Mouse (Mus musculus): Measurements from ENCODE around the gene Slc39a5. TPM values are rescaled to one million over a fixed set of nuclear protein-coding genes. Genes with fewer than 3 reads are reported as not detected.

The Slc39a5 gene
- polyA plus RNA-seq, 1 experiment from 2014 or later: 30.5 TPM

- 4% methylated on average over 36 of the region's 36 CpGs for whole genome bisulfite sequencing (ENCODE audit: insufficient replicate concordance)
- Histone ChIP-seq H3K27ac (peak overlapping the region; percentile 81), H3K9ac (peak overlapping the region; percentile 88), H3K9me3 (replicated peaks) (no peaks in the 10 kb centered on the region), H3K4me2 (peak overlapping the region; percentile 87), H3K4me3 (replicated peaks) (peak overlapping the region; percentile 84), H3K4me1 (replicated peaks) (peaks cover 57% of the 10 kb centered on the region), H3K27me3 (no peaks in the 10 kb centered on the region), H3K36me3 (peaks cover 26% of the 10 kb centered on the region)
- DNase-seq (peak; percentile 98), ATAC-seq (ENCODE audit: low read depth) (peak; percentile 86)
Observed at GRCm38 (mm10) chr10:128409692-128410559, 8.9 kb upstream of the Slc39a5 start.

GRCm38 (mm10) chr10:128408591-128409535 is 7.8 kb upstream of the Slc39a5 start:
- Histone ChIP-seq H3K27me3 (no peaks in the 10 kb centered on the region), H3K9me3 (replicated peaks) (no peaks in the 10 kb centered on the region), H3K36me3 (peaks cover 22% of the 10 kb centered on the region), H3K4me1 (replicated peaks) (peaks cover 47% of the 10 kb centered on the region), H3K9ac (peak overlapping the region; percentile 85), H3K4me3 (replicated peaks) (peak overlapping the region; percentile 84), H3K27ac (peak overlapping the region; percentile 81), H3K4me2 (peak overlapping the region; percentile 87)
- ATAC-seq (ENCODE audit: low read depth) (no peak), DNase-seq (no peak)
- WGBS (ENCODE audit: insufficient replicate concordance): 15% methylated on average over 35 of the region's 35 CpGs

DNA sequence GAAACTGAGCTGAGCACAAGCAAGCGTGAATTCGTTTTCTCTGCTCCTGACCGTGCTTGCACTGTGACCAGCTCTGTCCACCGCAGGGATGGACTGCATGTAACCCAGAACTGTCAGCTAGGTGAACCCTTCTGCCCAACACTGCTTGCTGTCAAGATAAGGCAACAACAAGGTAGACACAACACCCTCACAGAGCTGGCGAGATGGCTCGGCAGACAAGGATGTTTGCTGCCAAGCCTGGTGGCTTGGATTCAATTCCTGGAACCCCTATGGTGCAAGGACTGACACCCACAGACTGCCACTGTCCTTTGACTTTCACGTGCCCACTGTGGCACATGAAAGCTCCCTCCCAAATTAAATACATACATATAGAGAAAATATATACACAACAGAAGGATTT is 2.9 kb upstream of the Slc39a5 start:
- ATAC-seq (ENCODE audit: low read depth) (no peak), DNase-seq (no peak)
- Histone ChIP-seq H3K4me3 (replicated peaks) (no peak overlapping the region), H3K9me3 (replicated peaks) (no peaks in the 10 kb centered on the region), H3K4me1 (replicated peaks) (peaks cover 15% of the 10 kb centered on the region), H3K9ac (no peak overlapping the region), H3K27ac (no peak overlapping the region; the same call in 1 of the 2 replicates), H3K36me3 (peaks cover 28% of the 10 kb centered on the region), H3K4me2 (no peak overlapping the region), H3K27me3 (no peaks in the 10 kb centered on the region)
- 79% methylated on average over 7 of the region's 7 CpGs for whole genome bisulfite sequencing (ENCODE audit: insufficient replicate concordance)

DNA sequence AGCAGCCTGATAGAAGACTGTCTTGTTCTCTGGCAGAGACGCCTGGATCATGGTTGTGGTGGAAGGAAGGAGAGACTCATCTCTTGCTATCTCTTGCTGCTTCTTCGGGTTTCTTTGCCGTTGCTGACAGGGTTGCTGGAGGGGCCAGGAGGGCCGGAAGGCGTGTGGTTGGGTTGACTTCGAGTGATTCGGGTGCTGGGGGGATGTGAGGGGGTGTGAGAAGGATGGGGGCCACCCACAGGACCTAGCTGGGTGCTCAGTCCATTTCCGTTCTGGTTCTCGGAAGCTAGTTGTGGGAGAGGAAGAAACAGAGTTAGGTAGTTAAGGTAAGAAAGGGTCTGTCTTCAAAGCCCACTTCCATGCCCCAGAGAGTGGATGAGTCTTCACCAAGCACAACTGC is 609 bp upstream of the Slc39a5 start:
- no peak overlapping the region for H3K27ac ChIP-seq
- H3K9ac ChIP-seq: no peak overlapping the region
- no peaks in the 10 kb centered on the region for H3K9me3 ChIP-seq (replicated peaks)
- DNase-seq (no peak), ATAC-seq (ENCODE audit: low read depth) (no peak)
- no peaks in the 10 kb centered on the region for H3K27me3 ChIP-seq
- WGBS (ENCODE audit: insufficient replicate concordance): 57% methylated on average over 9 of the region's 9 CpGs
- H3K4me2 ChIP-seq: no peak overlapping the region
- H3K4me3 ChIP-seq (replicated peaks): no peak overlapping the region
- H3K36me3 ChIP-seq: peaks cover 25% of the 10 kb centered on the region
- peaks cover 9% of the 10 kb centered on the region for H3K4me1 ChIP-seq (replicated peaks)

DNA sequence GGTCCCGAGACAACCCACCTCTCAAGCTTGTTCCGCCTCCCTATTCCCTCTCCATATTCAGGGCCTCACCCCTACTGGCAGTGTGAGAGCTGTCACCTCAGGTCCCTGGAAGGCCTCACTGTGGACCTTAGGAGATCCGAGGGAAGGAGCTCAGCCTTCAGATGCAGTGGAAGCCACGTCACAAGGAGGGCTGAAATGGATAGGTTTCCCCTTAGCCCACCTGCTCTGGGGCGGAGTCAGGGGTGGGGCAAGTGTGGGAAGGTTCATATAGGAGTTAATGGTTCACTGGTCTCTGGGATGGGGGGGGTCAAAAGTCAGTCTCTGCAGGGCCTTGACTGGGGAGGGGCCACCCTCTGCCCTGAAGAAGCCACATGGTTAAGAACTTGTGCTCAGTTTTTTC is 691 bp downstream of the Slc39a5 start:
- no peak overlapping the region for H3K27ac ChIP-seq
- 0 out of 2 replicates have a peak, but pooled peaks cover 18% of the 10 kb centered on the region for H3K36me3 ChIP-seq
- peak overlapping the region; percentile 31 for H3K4me3 ChIP-seq (replicated peaks)
- no peaks in the 10 kb centered on the region for H3K27me3 ChIP-seq
- DNase-seq (no peak), ATAC-seq (ENCODE audit: low read depth) (peak; percentile 57)
- WGBS (ENCODE audit: insufficient replicate concordance): 56% methylated on average over 5 of the region's 5 CpGs
- H3K4me1 ChIP-seq (replicated peaks): peaks cover 22% of the 10 kb centered on the region
- no peaks in the 10 kb centered on the region for H3K9me3 ChIP-seq (replicated peaks)
- H3K9ac ChIP-seq: 0 out of 2 replicates have a peak overlapping the region, but pooled peaks have one; percentile 22
- H3K4me2 ChIP-seq: peak overlapping the region; percentile 53

DNA sequence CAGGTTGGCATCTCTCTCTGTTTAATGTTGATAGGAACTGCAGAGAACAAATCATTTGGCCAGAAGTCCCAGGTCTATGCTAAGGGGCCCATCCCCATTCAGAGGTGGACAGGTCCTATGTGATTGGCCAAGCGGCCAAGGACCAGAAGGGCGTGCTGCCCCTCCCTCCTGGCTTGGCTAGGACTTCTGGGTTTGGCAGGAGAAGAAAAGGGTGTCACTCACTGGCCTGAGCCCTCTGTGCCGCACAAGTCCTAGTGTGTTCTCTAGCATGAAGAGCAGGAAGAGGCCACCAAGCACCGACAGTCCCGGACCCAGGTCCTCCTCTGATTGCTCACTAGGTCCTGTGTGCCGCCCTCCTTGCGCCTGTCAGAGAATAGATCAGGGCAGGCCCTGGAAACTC is 3.6 kb downstream of the Slc39a5 start:
- no peaks in the 10 kb centered on the region for H3K27me3 ChIP-seq
- WGBS (ENCODE audit: insufficient replicate concordance): 63% methylated on average over 7 of the region's 7 CpGs
- peaks cover 36% of the 10 kb centered on the region for H3K36me3 ChIP-seq
- H3K4me3 ChIP-seq (replicated peaks): no peak overlapping the region
- ATAC-seq (ENCODE audit: low read depth) (no peak), DNase-seq (no peak)
- H3K9ac ChIP-seq: no peak overlapping the region
- no peak overlapping the region for H3K27ac ChIP-seq
- no peaks in the 10 kb centered on the region for H3K9me3 ChIP-seq (replicated peaks)
- peaks cover 36% of the 10 kb centered on the region for H3K4me1 ChIP-seq (replicated peaks)
- H3K4me2 ChIP-seq: no peak overlapping the region

DNA sequence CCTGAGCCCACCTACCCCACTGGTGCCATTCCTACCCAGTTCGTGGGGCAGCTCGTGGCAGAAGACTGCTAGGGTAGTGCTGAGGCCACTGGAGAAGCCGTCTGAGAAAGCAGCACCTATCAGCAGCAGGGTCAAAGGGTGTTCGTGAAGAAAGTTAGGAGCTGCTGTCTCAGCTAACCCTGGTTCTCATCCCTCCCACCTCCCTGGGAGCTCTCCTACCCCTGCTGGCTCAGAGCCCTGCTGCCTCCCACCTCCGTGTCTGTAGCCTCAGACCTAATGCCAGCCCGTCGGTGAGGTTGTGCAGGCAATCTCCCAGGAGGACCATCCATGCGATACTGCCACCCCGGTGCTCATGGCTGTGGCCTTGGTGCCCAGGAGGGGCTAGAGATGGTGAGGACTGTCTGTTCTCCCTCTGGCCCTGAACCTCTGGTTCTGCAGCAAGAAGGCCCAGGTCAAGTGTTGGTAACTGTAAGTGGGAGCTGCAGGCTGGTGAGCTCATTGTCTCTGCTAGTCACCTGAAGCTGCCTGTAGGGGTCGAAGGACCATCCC is 4.2 kb downstream of the Slc39a5 start:
- Histone ChIP-seq H3K4me1 (replicated peaks) (peaks cover 36% of the 10 kb centered on the region), H3K27ac (no peak overlapping the region), H3K9me3 (replicated peaks) (no peaks in the 10 kb centered on the region), H3K36me3 (peaks cover 42% of the 10 kb centered on the region), H3K9ac (no peak overlapping the region), H3K4me2 (no peak overlapping the region), H3K27me3 (no peaks in the 10 kb centered on the region), H3K4me3 (replicated peaks) (no peak overlapping the region)
- DNase-seq (no peak), ATAC-seq (ENCODE audit: low read depth) (no peak)
- WGBS (ENCODE audit: insufficient replicate concordance): 72% methylated on average over 10 of the region's 10 CpGs

DNA sequence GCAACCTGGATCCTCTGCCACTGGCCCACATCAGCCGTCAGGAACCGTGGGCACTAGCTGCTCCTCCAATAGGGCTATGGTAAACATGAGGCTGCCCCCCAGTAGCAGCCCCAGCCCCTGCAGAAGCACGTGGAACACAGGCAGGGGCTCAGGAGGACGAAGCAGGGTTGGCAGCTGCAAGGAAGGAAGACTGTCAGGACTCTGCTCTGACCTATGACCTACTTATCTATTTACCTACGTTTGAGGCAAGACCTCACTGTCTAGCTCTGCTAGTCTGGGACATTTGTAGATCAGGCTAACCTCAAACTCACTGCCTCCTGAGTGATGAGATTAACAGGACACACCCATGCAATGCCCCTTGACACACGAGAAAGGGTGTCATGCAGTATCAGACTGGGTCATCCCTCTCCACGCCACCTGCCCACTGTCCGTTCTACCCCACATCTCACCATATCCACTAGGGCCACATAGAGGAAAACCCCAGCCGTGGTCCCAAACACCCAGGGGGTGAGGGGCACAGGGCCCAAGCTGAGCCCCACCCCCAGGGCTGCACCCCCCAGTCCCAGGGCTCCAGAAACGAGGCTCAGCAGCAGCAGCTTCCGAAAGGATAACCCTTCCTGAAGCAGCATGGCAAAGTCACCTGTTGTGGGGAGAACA is 4.9 kb downstream of the Slc39a5 start:
- no peak for DNase-seq
- Histone ChIP-seq H3K4me1 (replicated peaks) (peaks cover 36% of the 10 kb centered on the region), H3K4me2 (no peak overlapping the region), H3K27ac (no peak overlapping the region), H3K9ac (no peak overlapping the region), H3K4me3 (replicated peaks) (no peak overlapping the region), H3K9me3 (replicated peaks) (no peaks in the 10 kb centered on the region), H3K36me3 (peaks cover 44% of the 10 kb centered on the region), H3K27me3 (no peaks in the 10 kb centered on the region)
- WGBS (ENCODE audit: insufficient replicate concordance): 48% methylated on average over 11 of the region's 11 CpGs
- ATAC-seq (ENCODE audit: low read depth): peak; percentile 4; the same call in 1 of the 2 replicates

DNA sequence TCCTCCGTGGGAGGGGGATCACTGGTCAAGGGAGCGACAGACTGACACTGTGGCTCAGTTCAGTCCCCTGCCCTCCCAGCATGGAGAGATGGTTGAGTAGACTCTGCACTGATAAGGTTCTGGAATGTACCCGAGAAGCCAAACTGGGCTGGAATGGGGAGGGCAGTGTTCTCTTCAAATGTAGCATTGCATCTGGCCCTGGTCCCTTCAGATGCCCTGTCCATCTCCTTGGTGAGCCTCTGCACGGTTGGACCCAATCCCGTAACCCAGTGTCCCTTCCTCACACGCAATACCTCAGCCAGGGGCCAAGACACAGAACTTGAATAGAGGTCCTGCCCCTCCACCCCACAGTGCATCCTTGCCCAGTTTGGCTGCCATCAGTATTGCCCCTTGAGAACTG is 9.2 kb downstream of the Slc39a5 start:
- no peak overlapping the region for H3K4me2 ChIP-seq
- H3K4me1 ChIP-seq (replicated peaks): peaks cover 36% of the 10 kb centered on the region
- ATAC-seq (ENCODE audit: low read depth): no peak
- H3K36me3 ChIP-seq: peaks cover 83% of the 10 kb centered on the region
- H3K27ac ChIP-seq: no peak overlapping the region
- H3K9me3 ChIP-seq (replicated peaks): no peaks in the 10 kb centered on the region
- H3K9ac ChIP-seq: no peak overlapping the region
- no peaks in the 10 kb centered on the region for H3K27me3 ChIP-seq
- DNase-seq: no peak
- no peak overlapping the region for H3K4me3 ChIP-seq (replicated peaks)
- 77% methylated on average over 6 of the region's 6 CpGs for WGBS (ENCODE audit: insufficient replicate concordance)

DNA sequence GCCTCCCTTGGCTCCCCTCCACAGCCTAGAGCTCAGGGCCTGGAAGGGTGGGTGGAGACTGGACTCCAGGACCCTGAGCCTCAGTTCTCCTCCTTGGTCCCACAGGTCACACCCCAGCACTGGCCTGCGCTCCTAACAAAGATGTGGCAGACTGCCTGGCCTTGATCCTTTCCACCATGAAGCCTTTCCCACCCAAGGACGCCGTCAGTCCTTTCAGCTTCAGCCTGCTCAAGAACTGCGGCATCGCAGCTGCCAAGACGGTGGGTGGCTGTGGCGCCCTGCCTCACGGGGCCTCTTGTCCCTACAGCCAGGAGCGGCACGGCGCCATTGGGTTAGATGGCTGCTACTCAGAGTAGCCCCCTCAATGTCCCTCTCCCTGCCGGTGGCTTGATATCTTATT is 10.7 kb downstream of the Slc39a5 start:
- 92% methylated on average over 12 of the region's 12 CpGs for WGBS (ENCODE audit: insufficient replicate concordance)
- Histone ChIP-seq H3K27ac (no peak overlapping the region), H3K4me1 (replicated peaks) (peaks cover 21% of the 10 kb centered on the region), H3K9ac (no peak overlapping the region), H3K9me3 (replicated peaks) (no peaks in the 10 kb centered on the region), H3K4me2 (no peak overlapping the region), H3K36me3 (peaks cover 92% of the 10 kb centered on the region), H3K4me3 (replicated peaks) (no peak overlapping the region), H3K27me3 (no peaks in the 10 kb centered on the region)
- no peak for ATAC-seq (ENCODE audit: low read depth)
- DNase-seq: no peak
